Mouse (Mus musculus) gastrocnemius, postnatal 4 days (tissue): Measurements from ENCODE around the gene Spns2. TPM values are rescaled to one million over a fixed set of nuclear protein-coding genes. Genes with fewer than 3 reads are reported as not detected.

Experiments used
- DNase-seq, 2 experiments: peaks; one replicate each; pipeline ENCODE4 v3.0.0; 2021 to 2022; ENCODE audit warnings: low spot score in 2 of 2, mixed read lengths in 2 of 2
- long read RNA-seq, 2 experiments: library from polyadenylated mRNA; stranded (forward); transcript quantifications; one replicate each; pipeline ENCODE4 v2.0.0; 2021
- total RNA-seq, 2 experiments: library from RNA; stranded (reverse); gene quantifications; 2 replicates each; pipeline ENCODE4 v1.2.3; 2021

Gene Spns2
- total RNA-seq, result 10 to 100 TPM; 12.7 to 14.8 TPM
- long read RNA-seq, experiment 1, transcript Spns2-201 (13 exons, 3,241 nt), result major isoform, 17 of 25 reads
- long read RNA-seq, experiment 1, partial matches to known transcripts, result 2 of 25 reads
- long read RNA-seq, experiment 1, other reads (novel, unspliced or antisense), result 6 of 25 reads
- long read RNA-seq, experiment 2, transcript Spns2-201 (13 exons, 3,241 nt), result major isoform, 8 of 18 reads
- long read RNA-seq, experiment 2, partial matches to known transcripts, result 4 of 18 reads
- long read RNA-seq, experiment 2, other reads (novel, unspliced or antisense), result 6 of 18 reads

GRCm38 (mm10) chr11:72489881-72490301 lies at the start of gene Spns2:
TSS of gene Spns2 (minus strand) at chr11:72489904.
- DNase-seq, result peak; percentile 75 to 89

DNA sequence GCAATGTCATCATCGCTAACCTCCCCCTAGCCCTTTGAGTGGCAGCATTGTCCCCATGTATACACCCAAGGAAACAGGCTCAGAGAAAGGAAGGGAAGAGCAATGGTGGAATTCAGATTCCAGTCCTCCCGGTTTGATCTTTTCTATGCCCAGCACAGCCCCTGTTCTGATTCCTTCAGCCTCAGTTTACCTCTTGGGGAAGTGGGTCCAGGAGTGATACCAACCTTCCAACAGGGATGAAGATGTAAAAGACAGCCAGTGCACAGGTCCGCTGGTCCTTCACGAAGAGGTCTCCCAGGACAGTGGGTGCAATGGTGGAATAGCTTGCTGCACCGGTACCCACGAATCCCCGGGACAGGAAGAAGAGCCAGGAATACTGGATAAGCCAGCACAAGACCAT lies 49.1 kb upstream of the Spns2 start:
- DNase-seq, result no peak

DNA sequence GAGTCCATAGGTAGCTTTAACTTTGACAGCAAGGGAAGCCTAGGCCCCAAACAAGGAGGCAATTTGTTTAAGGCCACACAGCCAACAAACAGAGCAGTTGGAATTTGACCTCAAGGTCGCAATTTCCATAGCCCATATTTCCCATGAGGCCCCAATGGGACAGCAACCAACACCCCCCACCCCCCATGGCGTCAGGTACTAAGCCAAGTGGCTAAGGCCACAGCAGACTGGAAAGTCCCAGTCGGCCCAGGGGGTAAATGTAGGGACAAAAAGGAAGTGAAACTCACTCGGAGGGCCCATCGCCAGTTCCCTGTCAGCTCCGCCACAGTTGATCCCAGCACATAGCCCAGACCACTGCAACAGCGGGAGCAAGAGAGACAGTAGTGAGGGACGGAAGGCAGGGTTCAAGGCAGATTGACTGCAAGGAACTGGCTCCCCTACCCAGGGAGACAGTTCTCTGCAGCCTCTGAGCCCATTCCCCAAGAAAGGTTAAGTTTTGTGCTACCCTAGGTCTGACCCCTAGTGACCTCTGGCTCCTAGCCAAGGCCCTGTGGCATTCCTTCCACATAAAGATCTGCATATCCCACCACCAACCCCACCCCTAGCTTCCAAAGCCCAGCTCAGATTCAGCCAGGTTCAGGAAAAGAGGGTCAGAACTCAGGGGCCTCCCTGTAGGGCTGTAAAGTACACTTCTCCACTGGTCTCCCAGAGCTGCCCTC lies 48.5 kb upstream of the Spns2 start:
- DNase-seq, result peak in 1 of 2 experiments; percentile 31

- DNase-seq, result no peak
These were observed 47.8 kb upstream of the Spns2 start for GRCm38 (mm10) chr11:72537503-72537902.

DNA sequence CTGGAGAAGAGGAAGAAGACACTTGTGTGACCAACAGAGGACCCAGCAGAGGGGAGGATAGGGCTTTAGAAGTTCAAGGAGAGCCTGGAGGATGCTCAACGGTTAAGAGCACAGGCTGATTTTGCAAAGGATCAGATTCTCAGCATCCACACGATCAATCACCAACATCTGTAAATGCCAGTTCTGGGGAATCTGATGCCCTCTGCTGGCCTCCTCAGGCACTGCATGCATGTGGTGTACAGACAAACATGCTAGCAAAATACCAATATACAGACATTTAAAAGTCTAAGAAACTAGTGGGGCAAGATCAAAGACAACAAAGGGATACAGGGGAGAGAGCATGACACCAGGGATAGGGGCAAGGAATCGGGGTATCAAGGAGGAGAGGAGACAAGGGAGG lies 45.8 kb upstream of the Spns2 start:
- DNase-seq, result no peak

GRCm38 (mm10) chr11:72532890-72533289 lies 43.2 kb upstream of the Spns2 start:
- DNase-seq, result no peak

DNA sequence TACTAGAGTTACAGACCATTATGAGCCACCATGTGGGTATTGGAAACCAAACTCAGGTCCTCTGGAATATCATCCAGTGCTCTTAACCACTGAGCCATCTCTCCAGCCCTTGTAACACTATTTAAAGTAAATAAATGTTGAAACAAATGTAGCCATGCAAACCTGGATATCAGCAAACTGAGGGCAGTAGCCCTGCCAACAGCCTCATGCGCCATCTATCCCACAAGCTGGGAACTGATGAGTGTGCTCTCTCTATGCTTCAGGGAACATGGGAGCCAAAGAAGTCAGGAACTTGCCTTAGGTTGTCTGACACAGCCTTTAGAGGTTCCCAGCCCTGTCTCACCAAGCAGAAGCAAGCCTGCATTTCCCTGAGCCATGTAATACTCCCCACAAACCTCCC lies 41.9 kb upstream of the Spns2 start:
- DNase-seq, result no peak

DNA sequence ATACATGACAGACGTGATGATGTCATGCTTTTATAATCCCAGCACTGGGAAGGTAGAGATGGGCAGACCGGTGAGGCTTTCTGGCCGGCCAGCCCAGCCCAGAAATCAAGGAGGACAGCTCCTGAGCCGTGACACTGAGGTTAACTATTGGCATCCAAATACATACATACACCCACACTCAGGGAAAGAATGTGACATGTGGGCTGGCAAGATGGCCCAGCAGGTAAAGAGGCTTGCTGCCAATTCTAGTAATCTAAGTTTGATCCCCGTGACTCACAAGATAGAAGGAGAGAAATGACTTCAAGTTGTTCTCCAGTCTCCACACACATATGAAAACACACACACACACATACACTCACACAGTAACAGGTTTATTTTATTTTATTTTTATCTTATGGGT lies 41.4 kb upstream of the Spns2 start:
- no peak for DNase-seq

DNA sequence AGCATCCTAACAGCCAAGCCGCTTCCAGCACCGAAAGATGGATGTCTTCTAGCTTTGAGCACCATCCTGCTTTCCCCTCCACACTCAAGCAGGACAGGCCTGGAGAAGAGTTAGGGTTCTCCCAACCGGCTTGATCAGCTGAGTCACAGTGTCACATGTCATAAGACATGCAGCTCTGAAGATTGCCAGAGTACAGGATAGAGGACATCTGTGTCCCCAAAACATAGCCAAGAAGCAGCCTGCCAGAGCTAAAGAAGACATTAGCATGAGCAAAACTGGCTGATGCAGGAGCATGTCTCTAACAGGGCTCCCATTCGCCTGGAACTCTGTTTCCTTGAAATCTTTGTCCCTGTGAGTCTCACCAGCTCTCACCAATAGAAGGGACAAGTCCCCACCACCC lies 36.5 kb upstream of the Spns2 start:
- DNase-seq, result no peak

- DNase-seq, result no peak
These were observed 34.0 kb upstream of the Spns2 start for GRCm38 (mm10) chr11:72523711-72524110.

DNA sequence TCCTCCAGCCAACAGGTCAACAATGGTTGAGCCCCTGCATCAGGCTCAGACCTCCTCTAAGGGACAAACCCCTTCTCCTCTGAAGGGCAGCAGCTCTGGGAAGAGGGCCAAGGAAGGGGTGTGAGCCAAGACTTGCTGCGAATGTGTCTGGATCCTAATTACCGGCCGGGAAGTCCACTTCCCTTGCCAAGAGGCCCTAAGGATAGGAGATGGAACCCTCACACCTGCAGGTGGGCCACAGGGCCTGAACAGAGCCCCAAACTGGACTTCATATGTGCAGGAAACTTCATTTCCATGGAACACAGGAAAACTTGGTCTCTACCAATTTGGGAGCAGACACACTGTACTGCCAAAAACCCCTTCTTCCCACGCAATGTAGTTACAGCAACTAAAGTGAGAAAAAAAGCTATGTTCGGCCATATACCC lies 32.9 kb upstream of the Spns2 start:
- DNase-seq, result peak in 1 of 2 experiments; percentile 34

DNA sequence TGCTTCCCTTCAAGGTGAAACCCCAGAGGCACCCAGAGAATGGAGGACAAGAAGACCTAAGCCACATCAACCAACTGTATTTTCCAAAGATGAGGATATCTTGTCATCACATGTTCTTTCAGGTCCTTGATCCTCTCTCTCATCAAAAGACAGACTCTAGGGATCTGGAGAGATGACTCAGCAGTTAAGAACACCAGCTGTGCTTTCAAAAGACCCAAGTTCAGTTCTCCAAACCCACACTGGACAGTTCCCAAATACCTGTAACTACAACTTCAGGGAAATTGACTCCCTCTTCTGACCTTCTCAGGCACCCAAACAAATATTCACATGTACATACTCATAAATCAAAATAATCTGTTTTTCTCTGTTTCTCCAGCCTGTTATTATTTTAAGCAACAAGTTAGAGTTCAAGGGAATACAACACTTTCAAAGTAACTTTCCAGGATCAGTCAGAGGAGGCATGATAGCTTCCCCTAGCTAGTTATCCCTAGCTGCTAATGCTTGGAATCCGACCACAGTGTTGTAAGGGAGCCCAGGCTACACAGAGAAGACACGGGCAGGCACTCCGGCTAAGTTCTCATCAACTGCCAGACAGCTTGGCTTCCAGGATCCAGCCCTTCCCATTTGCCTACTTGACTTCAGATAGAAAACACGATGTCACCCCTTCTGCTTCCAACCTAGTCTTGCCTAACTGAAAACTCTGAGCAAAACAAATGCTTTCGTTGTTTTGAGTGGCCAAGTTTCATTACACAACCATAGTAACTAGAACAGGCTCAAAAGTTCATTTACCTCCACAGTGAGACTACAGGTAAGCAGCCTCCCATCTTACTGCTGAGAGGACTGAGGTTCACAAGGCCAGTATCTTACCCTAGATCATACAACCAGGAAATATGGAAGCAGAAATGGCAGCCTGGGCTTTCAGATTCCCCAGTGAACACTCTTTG lies 32.2 kb upstream of the Spns2 start:
- no peak for DNase-seq

DNA sequence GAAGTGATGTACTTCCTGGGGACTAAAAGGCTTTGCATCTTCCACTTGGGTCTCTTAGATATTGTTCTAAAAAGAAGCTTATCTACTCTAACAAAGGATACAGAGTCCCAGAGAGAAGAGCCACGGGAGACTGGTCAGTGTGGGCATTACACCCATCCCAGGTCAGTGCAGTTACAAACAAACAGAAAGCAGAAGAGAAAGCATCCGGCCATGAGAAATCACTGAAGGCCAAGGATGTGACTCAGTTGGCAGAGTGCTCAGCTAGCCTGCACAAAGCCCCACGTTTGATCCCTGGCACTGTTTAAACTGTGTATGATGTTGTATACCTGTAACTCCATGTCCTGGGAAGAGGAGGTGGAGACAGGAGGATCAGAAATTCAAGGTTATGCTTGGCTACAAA lies 30.2 kb upstream of the Spns2 start:
- no peak for DNase-seq

DNA sequence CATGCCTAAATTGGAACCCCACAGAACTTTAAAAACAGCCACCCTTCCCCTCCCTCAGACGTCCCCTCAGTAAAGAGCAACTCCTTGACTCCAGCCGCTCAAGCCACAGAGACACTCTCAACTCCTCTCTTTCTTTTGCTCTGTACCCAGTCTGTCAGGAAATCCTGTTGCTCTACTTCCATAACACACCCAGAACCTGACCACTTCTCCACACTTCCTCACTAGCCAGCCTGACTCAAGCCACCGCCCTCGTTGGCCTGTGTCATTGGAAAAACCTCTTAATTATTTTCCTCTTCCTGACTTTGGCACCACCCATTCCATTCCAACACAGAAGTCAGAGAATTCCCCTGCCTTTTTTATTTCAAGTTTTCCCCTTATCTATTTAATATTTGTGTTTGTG lies 29.5 kb upstream of the Spns2 start:
- DNase-seq, result no peak

DNA sequence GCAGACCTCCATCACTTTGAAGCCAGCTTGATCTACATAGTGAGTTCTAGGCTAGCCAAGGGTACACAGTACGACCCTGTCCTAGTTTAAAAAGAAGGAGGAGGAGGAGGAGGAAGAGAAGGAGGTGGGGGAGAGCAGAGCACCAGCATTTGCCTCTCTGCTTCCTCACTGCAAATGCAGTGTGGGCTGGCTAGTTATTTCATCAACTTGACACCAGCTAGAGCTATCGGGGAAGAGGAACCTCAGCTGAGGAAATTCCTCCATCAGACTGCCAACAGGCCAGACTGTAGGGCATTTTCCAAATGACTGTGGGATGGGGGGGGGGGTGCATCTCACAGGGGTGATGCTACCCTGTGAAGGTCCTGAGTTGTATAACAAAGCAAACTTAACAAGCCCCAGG lies 28.7 kb upstream of the Spns2 start:
- DNase-seq, result no peak

- no peak for DNase-seq
These were observed 25.3 kb upstream of the Spns2 start for GRCm38 (mm10) chr11:72514967-72515366.

GRCm38 (mm10) chr11:72508651-72509050 lies 18.9 kb upstream of the Spns2 start:
- DNase-seq, result no peak

- DNase-seq, result no peak
These were observed 17.9 kb upstream of the Spns2 start for GRCm38 (mm10) chr11:72507651-72508050.

- no peak for DNase-seq
These were observed 14.5 kb upstream of the Spns2 start for GRCm38 (mm10) chr11:72504016-72504797.

GRCm38 (mm10) chr11:72503501-72503921 lies 13.8 kb upstream of the Spns2 start:
- DNase-seq, result no peak

GRCm38 (mm10) chr11:72502236-72502635 lies 12.5 kb upstream of the Spns2 start:
- DNase-seq, result peak in 1 of 2 experiments; percentile 12
